Mouse (Mus musculus) lung, postnatal 36 days (tissue): ENCODE measurements around the gene Dgkh.
A peak's percentile ranks its signal among the peaks of the same experiment; 100 is the strongest.

Experiments used
- DNase-seq: peaks from one replicate; pipeline ENCODE4 v3.0.0; 2022; ENCODE audit warnings: mixed read lengths

The Dgkh gene

DNA sequence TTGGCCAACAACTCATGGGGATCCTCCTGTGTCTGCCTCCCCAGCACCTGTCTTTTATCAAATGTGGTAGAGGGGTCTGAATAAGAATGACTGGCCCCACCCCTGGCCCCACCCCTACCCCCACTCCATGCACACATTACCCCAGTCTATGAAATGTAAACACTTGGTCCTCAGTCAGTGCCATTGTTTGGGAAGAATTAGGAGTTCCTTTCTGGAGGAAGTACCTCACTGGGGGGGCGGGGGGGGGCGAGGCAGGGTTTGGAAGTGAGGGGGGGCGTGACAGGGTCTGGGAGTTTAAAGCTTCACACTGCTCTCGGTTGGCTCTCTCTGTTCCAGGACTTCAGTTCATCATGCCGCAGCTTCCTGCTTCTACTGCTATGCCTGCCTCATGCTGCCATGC is 10.5 kb downstream of the Dgkh start:
- DNase-seq = no peak

DNA sequence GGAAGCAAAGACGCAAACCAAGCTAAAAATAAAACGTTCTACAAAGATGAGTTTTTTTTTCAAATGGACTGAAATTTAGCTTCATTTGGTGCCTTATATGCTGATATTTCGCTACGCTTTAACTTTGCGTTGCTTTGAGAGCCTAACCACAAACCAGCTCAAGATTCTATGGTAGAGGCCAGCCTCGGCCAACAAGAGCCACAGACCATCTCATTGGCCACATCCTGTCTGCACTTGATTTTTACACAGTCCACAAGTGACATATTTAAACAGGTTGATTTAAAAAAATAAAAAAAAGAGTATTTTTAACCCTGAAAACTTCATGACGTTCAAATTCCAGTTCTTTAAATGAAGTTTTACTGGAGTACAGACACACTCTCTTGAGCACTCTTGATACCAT is 16.5 kb downstream of the Dgkh start:
- DNase-seq = no peak

DNA sequence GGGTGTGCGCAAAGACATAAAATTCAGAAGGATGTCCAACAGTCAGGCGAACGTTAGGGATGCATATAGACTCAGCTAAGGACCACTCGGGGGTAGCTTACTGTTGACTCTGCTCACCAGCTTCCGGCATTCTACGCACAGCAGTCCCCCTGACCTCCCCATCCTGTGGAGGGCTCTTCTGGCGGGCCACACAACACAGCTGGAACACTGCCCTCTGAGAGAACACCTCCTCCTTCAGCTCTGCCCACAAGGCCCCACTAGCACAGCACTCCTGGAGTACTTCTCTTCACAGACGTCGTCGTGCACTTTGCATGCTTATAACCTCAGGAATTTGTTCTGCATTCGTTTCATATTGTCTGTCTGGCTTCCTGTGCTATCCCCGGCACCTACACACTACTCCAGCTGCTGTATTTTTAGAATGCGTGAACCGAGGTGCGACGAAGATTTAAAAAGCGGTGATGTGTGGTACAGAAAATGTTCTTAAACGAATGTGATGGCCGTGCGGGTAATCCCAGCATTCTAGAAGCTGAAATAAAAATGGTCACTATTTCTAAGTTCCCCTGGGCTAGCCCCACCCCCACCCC is 19.9 kb downstream of the Dgkh start:
- DNase-seq = no peak

DNA sequence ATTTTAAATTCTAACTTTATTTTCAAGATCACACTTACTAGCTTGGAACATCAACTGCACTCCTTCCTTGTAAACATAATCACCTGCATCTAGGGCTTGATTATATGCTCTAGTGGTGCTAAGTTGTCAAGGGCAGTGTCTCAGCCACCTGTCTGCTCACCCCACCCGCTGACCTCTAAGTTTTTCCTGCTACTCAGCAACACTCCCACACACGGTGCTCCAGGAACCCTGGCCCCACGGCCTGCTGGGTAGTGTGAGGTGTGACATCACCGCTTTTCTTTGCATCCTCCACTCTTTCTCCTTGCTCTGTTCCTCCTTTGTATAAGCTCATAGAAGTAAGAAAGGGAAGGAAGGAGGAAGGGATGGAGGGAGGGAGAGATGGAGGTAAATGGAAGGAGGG is 21.9 kb downstream of the Dgkh start:
- no peak for DNase-seq

DNA sequence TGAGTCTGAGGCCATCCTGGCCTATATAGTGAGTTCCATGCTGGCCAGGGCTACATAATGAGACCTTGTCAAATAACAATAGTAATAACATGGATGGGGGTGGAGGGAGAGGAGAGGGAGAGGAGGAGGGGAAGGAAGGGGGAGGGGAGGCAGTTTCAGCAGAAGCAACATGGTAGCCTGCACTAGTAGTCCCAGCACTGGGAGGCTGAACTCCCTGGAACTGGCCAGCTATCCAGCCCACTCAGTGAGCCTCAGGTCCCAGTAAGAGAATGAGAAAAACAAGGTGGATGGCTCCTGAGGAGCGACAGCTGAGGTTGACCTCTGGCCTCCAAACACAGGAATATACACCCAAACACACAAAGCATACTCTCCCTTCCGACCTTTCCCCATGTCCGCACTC is 27.0 kb downstream of the Dgkh start:
- no peak for DNase-seq

DNA sequence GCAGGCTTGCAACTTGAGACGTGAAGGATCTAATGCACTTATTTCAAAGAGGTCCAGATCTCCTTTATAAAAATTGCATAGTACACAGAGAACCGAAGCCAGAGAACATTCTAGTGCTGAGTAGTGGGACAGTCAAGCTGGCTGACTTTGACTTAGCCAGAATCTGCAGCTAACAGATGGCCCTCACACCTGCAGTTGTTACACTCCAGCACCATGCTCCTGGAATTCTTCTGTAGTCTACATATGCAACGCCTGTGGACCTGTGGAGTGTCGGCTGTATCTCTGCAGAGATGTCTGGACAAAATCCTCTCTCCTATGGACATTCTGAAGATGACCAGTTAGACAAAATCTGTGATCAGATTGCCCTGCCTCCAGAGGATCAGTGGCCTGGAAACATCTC is 28.6 kb downstream of the Dgkh start:
- no peak for DNase-seq

DNA sequence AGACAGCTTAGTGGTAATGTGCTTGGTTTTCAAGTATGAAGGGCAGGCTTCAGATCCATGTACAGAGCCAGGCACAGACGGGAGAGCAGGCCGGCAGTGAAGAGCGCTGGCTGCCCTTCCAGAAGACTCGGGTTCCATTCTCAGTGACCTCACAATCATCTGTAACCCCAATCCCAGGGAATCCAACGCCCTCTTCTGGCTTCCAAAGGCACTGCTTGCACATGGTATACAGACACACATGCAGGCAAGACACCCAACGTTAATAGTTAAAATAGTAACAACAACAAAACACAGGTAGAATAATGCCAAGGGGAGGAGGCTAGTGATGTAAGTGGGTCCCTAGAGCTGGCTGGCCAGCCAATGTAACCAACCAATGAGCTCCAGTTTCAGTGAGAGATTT is 29.2 kb downstream of the Dgkh start:
- no peak for DNase-seq

DNA sequence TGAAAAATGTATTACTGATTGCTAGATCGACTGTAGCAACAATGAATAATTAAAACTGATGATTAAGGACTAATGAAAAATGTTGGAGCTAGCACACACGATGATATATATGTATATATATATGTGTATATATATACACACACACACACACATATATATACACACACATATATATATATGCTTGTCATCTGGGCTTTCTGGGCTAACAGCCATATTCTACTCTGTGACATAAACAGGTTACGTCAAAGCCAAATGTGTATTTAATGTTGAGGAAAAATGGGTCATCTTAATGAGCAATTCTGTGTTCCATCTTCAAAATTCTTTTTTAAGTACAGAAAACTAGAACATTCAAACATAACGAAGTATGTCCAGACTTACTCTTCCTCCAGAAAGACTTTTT is 30.5 kb downstream of the Dgkh start:
- no peak for DNase-seq

DNA sequence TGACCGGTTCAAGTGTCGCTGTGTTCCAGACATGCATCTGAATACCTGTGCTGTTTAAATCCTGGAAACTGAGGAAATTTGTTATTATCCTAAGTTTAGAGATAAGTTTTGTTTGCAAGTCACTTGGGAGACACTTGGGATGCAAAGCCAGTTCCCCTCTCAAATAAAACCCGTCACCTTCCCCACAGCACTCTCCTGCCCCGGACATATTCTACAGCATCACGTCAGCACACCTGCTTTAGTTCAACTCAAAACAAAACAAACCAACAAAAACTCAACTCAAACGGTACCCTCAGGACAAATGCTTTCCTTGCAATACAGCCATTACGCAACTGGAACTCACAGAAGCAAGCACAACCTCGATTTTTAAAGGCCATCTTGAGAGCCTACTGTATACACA is 31.1 kb downstream of the Dgkh start:
- DNase-seq = no peak

DNA sequence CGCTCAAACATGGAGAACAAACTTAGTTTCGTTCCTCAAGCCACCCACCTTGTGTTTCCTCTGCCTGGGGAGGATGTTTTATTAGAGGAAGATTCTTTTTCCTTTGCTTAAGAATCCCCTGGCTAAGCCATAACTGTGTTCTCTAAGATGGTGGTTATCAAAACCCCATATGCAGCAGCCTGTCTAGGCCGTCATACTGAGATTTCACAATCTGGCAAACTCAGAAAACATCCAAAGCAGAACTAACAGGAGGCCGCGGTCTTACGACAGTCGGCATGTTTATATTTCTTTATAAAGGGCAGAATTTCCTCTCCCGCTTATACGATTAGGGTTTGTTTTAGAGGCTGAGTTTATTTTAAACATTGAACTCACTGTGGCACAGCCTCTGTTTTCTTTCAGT is 31.5 kb downstream of the Dgkh start:
- DNase-seq = peak; percentile 38

DNA sequence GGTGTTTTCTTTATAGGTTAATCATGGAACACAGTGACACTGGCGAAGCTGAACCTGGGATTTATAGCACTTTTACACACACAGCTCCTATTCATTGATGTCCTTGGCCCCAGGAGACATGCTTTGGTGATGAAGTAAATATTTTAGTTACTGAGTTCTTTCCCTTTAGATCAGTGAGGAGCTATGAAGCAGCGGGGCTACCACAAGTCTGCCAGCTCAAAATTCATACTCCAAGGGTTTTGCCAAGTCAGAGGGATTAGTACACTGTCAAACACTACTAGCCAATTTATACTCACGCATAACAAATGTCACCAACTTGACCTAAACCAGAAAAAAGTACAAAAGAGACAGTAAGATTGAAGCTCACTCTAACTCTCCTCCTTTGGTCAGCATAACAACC is 32.9 kb downstream of the Dgkh start:
- no peak for DNase-seq

DNA sequence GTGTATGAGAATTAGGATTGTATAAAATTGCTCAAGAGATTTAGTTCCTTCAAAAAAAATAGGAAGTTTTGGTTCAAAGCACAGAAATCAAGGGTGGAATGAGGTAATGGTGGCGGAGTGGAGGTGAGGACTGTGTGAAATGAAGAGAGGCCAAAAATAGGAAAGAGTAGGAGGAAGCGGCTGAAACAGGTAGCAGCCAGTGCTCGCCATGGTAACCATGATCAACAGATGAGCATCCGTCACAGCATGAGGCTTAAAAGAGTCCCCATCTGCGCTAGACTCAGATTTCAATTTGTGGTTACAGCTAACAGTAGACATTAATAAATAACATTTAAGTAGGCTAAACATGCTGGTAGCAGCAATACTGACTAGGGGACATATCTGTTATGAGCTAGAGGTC is 33.4 kb downstream of the Dgkh start:
- DNase-seq = no peak

DNA sequence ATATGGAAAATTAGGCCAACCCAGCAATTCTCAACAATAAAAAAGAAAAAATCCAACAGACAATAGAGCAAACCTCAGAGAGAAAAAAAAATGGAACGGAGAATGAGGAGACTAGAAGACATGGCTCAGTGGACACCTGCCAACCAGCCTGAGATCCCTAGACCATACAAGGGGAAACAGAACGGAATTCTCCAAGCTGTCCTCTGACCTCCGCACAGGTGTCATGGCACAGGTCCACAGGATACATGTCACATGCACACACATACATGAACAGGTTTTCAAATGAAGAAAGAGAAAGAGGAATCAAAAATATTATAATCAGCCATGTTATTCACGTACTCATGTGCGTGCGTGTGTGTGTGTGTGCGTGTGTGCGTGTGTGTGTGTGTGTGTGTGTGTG is 38.5 kb downstream of the Dgkh start:
- no peak for DNase-seq

DNA sequence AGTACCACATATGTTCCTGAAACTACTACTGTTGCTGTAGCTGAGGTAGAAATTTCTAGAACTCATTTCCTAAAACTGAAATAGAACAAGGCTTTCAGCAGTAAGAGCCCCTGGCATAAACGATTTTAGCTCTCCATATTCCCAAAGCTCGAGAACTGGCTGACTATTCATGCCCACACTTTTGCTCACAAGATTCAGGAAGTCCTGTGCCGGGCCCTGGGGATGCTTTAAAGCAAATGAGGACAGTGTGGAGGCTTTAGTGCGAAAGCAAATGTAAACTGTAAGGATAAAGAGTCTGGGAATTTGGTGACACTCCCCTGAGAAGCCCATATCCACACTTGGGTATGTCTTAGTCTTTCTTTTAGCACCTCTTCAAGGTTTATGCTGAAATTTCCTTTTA is 40.0 kb downstream of the Dgkh start:
- no peak for DNase-seq

DNA sequence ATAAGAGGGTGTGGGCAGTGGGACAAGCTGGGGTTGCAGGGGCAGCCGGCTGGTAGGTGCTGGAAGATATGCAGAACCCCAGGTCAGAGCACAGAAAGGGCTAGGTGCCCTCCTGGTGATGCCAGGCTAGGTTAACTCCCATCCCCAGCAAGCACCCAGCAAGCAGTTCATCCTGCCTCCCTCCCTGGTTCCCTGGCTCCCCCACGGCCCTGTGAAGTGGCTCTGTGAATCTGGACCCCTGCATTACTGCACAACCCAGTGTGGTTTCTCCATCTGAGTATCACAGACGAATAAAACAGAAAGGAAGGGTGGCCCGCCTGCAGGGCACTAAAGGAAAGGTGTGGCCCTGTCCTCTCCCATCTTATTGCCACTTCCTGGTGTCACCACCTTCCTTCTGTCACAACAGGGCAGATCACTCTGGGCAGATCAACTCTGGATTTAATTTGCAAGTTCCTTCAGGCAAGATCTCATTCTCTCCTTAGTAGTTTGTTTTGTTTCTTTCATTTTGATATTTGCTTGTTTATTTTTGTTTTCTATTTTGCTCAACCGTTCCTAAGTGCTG is 40.6 kb downstream of the Dgkh start:
- peak; percentile 67 for DNase-seq

DNA sequence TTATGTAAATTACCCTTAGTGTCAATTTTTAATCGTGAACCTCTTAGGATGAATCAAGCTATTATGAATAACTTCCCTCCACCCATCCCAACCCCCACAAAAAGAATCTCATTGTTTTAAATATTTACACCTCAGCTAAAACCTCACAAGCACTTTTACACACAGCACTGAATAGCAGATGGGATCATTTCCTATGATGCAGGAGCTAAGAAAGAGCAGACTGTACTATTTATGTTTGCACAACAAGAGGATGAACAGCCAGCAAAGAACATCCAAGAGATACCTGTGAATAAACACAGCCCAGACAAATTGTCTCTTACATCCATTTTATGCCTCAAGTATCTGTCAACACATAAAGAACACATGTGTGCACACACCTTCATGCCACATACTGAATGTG is 41.7 kb downstream of the Dgkh start:
- peak; percentile 51 for DNase-seq

DNA sequence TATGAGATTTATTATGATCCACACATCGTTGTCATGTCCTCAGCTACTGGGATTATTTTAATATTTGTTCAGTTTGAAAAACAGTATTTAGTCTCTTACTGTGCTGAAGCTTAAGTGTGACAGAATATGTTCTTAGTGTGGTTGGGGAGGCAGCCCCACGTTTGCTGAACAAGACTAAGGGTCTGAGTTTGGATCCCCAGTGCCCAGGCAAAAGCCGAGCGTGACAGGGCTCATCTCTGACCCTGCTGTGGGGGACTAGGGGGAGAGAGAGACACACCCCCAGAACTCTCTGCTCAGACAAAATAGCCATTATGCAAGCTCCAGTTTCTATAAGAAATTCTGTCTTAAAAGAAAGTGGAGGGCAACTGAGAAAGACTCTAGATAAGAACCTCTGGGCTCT is 42.2 kb downstream of the Dgkh start:
- no peak for DNase-seq

DNA sequence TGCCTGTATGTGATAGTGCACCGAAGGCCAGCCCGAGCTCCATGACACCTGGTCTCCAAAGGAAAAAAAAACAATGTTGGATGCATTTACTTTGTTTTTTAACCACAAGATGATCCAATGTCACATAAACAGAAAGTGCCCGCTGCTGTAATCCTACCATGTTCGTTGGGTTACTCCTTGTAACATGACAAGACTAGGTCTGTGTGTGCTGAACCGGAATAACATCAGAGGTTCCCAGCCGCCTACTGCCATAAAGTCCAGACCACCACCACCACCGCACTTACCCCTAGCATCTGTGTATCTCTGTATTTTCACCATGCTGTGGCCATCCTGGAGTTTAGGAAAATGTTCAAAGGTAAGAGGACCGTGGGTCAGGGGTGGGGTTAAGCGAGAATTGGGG is 42.6 kb downstream of the Dgkh start:
- DNase-seq = no peak

DNA sequence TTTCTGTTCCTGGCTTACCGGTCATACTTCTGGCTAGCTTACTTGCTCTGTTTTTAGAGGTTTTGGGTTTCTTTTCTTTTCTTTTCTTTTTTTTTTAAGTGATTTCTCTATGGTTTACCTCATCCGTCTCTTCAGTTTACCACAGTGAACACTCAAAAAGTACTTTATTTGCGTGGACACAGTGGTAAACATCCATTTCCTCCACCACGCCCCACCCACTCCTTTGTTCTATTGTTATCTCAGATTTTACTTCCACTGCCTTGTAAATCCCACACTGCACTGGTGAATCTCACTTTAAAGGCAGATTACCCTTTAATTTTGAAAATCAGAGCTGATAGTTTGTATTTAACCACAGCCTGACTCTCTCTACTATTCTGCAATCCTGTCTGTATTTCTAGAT is 44.9 kb downstream of the Dgkh start:
- DNase-seq = peak; percentile 70

DNA sequence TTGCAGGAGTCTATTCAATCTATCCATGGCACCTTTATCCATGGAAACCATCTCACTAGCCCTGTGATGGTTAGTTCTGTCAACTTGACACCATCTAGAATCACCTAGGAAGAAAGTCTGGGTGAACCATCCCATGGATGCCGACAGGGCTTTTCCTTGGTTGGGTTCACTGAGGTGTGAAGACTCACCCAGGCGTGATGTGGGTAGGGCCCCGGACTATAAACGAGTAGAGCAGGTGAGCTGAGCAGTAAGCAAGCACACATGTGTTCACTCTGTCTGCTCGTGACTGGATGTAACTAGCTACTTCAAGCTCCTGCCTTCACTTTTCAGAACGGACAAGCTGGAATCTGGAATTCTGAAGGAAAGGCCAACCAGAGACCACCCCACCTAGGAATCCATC is 45.9 kb downstream of the Dgkh start:
- no peak for DNase-seq

DNA sequence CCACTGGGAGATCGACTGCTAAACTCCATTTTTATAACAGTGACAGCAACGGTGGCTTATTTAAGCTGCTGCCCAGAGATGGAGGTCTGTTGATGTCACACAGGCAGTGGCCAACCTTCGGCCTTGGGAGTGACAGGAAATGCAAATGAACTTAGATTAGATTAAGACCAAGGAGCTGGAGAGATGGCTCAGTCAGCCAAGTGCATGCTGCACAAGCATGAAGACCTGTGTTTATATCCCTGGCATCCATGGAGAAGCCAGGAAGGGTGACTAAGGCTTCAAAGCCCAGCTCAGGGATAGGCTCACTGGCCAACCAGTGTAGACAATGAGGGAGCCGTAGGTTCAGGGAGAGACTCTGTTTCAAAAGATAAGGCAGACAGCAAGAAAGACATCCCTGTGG is 48.4 kb downstream of the Dgkh start:
- DNase-seq = peak; percentile 62

DNA sequence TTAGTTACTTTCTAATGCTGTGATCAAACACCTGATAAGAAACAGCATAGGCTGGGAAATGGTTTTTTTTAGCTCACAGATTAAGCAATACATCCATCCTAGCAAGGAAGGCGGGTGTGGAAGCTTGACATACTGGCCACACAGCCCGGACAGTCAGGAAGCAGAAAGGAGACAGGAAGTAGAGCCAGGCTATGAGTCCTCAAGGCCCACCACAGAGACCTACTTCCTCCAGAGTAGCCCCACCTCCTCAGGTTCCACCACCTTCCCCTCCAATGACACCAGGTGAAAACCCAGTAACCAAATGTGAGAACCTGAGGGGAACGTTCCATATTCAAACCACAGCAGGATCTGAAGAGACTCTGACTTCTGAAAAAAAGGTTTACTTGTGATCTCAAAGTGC is 53.6 kb downstream of the Dgkh start:
- peak; percentile 46 for DNase-seq

DNA sequence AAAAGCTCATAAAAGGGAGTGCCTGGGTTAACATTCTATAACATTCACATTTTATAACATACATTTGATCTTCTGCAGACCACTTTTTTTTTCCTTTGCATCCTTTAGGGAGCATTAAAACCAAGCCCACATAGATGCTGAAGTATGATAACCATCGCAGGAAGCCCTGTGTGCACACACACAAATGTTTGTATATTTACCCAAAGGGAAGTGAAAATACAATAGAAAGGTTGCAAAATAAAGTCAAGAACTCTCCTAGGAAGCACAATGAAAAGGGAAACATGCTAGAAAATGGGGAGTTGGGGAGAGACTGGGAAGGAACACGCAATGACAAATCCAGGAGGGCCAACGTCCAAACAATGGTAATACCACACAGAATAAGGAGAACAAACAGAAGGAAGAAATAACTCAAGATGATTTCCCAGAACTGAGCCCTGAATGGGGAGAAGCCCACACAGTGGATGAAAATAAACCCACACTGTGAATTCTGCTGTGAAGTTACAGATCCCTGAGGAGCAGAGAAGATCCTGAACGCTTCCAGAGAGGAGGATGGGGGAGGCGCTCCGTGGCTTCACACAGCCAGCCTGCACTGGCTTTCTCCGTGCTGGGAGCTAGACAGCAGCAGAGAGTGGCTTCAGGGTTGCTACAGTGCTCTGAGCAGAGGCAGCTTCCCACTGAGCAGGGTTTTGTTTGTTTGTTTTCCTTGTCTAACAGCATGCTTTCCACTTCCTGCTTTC is 54.6 kb downstream of the Dgkh start:
- peak; percentile 30 for DNase-seq

DNA sequence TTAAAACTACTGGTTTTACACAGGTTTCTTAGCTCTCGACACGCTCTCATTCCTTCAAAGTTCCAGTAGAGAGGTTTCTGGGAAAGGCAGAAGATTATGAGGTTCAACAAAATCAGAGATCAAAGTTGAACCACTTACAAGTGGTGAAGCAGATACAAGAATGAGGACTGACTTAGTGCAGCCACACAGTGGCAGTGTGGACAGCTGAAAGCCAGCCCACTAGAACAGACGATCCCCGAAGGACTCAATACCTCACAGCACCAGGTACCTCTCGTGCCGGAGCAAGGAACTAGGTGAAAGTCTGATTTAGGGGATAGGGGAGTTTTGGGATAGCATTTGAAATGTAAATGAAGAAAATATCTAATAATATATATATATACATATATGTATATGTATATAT is 56.1 kb downstream of the Dgkh start:
- DNase-seq = peak; percentile 31

DNA sequence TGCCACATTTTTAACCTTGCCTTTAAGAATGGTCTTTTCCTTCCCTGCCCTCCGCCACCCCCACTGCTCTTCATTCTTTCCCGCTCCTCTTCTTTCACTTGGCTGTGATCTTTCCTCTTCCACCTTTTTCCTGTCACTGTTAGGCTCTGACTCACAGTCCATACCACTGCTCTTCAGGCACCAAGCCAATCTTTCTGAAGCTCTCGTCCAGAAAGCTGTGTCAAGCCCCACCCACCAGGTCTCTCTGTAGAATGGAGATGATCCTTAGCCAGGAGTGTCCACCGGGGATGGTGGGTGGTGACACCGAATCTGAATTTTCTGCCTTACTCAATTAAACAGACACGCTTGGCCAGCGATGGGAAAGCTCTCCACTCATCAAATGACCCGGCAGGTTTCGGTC is 58.0 kb downstream of the Dgkh start:
- DNase-seq = peak; percentile 51
